Mouse (Mus musculus) left cerebral cortex, postnatal 25 days (tissue): ENCODE measurements around the gene Noct. TPM values are rescaled to one million over a fixed set of nuclear protein-coding genes. Genes with fewer than 3 reads are reported as not detected.
A peak's percentile ranks its signal among the peaks of the same experiment; 100 is the strongest.
"Not testable (repeated sequence)": the region's sequence is repeated elsewhere in the genome, so short reads cannot be mapped to it uniquely, and the experiment has no call there.

Experiments used
- DNase-seq, 2 experiments: peaks; one replicate each; pipeline ENCODE4 v3.0.0; 2022; ENCODE audit warnings: low spot score in 2 of 2, mixed read lengths in 1 of 2
- intact Hi-C: fragments of 180-260 bp; cut with DNase I; formaldehyde crosslinking; loops from one replicate; pipeline ENCODE4 v1.15.1; 2025
- total RNA-seq, 2 experiments: library from RNA; stranded (reverse); gene quantifications; 2 replicates each; pipeline ENCODE4 v1.2.3; 2021

The Noct gene
- total RNA-seq, 2 experiments from 2014 or later, result 52.3 to 57.2 TPM

DNA sequence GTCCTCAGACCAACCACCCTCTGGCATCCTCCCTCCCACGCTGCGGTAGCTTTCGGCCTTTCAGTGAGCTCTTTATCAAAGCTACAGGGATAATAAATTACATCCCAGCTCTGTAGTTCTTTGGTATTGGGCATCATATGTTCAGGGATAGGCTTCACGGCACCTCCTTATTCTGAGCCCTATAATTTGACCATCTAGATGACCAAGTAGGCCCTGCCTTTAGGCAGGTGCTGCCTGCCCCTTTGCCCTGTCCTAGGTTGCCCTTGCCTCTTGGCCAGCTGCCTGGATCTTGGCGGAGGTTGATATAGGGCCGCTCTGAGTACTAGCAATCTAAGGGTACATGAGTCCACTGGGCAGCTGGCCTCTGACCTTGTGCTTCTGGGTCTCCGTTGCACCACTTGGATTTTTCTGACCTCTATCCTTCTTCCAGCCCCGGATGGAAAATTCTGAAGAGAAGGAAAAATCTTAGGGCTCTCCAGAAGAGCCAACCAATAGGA is 21.7 kb upstream of the Noct start:
- no peak for DNase-seq
- intact Hi-C loops, result no loop called here

DNA sequence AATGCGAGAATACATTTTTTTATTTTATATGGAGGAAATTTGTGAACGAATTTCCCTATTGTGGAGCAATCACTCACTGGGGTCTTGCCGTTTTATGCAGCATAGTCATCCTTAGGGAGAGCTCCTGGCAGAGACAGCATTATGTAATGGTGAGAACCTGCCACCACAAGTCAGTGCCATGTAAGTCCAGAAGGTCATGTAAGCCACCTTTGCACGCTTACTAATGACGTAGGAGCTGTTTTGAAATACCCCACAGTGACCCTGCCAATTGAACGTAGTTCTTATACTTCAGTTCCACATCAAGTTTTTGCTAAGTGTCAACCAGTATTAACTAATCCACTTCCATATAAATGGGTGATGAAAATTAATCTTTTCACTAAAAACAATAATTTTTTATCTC is 20.3 kb upstream of the Noct start:
- intact Hi-C loops, result no loop called here

DNA sequence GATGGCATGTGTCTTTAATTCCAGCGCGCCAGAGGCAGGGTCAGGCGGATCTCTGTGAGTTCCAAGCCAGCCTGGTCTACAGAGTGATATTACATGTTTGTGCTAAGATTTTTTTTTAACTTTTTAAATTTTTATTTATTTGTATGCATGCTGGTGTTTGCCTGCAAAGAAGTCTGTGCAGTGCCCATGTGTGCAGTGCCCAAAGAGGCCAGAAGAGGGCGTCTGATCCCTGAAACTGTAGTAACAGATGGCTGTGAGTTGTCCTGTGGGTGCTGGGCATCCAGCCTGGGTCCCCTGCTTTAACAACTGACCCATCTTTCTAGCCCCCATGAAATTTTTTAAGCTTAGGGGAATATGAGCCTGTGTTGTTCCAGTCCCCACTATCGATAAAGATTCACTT is 19.8 kb upstream of the Noct start:
- no peak for DNase-seq
- intact Hi-C loops, result no loop called here

More for the DNA sequence above, 20.3 kb upstream of the Noct start:
- DNase-seq, result no peak

DNA sequence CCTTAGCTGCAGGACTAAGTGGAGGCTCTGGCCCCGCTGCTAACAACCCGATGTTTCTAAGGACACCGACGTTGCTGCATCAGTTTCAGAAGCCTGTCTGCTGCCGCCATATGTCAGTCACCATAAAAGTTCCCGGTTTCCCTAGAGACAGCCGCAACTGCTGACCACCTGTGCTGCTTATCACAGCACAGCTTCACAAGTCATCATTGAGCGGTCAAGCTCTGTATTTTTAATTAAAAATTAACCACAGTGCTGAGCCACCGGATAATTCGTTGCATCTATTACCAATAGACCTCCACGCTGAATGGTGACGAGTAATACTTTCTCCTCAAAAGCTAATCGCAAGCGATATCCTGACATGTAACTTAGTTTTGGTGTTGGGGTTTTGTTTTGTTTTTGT is 19.4 kb upstream of the Noct start:
- DNase-seq, result no peak

DNA sequence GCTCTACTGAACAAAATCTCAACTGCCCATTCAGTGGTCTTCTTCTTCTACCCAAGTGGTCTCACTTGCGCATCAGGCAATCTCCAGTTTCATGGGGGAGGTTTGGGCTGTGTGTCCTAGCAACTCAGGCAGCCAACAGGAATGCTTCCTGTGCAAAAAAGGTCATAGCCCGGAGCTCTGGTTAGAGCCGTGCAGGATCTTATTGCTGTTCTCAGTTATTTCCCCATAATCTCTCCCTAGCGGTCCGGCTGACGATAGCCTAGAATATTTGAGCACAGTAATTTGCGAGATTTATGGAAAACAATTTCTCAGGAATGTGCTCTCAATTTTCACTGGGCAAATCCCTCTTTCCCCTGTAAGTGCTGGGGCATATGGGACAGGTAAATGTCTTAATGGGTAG is 17.7 kb upstream of the Noct start:
- no peak for DNase-seq
- intact Hi-C loops, result no loop called here

More for the DNA sequence above, 19.4 kb upstream of the Noct start:
- intact Hi-C loops, result no loop called here

DNA sequence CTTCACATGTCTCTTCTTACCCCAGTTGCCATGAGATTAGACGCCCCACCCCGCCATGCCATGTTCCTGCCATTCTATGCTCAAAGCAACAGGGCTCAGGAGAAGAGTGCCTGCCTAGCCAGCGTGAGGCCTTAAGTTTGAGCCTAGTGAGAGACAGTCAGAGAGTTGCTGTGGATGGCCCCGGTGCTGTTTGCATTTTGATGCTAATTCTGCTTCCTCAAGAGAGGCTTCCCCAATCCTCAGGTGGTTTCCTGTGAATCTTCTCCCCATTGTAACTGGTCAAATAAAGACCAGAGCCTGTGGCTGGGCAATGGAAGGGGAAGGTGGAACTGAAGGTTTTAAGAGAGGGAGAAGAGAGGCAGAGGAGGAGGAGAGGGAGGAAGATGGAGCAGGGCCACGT is 15.6 kb upstream of the Noct start:
- intact Hi-C loops, result no loop called here
- DNase-seq, result no peak

DNA sequence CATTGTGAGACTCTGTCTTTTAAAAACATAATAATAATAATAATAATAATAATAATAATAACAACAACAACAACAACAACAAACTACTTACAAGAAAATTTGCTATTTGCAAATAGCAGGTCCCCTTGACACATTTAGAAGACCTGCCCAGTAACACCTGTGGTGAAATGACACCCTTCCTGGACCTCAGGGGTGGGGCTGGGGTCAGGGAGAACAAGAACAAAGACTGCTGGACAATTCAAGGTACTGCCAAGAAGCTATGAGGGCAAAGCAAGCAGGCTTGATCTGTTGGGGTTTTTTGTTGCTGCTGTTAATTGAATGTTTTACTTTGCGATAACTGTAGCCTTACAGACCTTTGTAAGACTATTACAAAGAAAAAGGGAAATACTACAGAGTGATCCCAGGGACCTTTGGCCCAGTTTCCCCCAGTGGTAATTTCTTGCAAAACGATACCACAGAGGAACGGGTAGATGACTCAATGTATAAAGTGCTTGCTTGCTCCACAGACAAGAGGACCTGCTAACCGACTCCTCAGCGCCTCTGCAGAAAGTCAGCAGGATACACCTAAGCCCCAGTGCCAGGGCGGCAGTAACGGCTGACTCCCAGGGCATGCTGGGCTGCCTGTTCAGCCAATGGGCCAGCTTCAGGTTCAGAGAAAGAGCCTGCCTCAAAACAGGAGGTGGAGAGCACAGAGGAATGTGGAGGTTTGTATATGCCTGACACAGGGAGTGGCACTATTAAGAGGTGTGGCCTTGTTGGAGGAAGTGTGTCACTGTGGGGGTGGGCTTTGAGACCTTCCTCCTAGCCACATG is 14.5 kb upstream of the Noct start:
- intact Hi-C loops, result no loop called here
- no peak for DNase-seq

DNA sequence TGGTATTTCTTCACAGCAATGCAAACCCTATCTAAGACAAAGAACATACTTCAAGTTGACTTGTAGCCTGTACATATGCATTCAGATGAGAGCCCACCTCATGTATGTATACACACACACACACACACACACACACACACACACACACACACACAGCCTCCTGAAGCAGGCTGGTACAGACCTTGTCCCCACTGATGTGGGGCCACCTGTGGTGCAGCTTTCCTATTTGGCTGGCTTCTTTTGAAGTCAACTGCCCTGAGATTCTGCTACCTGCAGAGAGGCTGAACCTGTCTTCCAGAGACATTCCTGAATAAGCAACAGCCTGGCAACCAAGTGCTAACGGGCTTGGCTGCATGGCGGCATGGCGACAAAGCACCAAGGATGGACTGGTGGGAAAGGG is 13.8 kb upstream of the Noct start:
- no peak for DNase-seq
- intact Hi-C loops, result no loop called here

DNA sequence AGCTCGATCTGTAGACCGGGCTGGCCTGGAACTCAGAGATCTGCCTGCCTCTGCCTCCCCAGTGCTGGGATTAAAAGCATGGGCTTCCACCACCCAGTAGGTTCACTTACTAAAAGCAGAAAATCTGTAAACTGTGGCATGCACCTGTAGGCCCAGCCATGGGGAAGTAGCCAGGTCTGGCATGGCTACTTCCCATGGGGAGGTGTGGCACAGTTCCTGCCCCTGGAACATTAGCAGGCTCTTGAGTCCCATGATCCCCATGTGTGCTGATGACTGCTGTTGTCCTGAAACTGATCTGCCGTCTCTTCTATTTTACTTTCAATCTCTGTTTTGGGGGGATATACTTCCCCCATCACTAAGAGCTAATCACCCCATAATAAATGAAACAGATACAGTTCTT is 11.1 kb upstream of the Noct start:
- intact Hi-C loops, result no loop called here
- no peak for DNase-seq

DNA sequence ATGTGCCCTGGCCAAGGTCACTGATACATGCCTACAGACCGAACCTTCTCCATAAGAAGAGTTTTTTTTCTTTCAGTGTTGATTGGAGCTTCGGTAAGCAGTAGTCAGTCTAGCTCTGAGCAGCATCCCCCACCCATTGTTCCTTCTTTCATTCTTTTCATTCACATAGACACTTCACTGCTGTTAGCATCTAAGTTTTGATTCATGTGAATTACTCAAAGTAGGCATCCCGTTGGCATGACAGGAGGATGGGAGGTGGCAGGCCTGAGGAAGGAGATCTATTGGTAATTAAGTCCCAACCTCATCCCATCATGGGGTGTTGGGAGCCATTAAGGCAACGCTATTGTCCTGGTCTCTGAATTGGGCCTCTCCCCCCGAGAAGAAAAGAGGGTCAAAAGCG is 8.6 kb upstream of the Noct start:
- intact Hi-C loops, result no loop called here
- no peak for DNase-seq

DNA sequence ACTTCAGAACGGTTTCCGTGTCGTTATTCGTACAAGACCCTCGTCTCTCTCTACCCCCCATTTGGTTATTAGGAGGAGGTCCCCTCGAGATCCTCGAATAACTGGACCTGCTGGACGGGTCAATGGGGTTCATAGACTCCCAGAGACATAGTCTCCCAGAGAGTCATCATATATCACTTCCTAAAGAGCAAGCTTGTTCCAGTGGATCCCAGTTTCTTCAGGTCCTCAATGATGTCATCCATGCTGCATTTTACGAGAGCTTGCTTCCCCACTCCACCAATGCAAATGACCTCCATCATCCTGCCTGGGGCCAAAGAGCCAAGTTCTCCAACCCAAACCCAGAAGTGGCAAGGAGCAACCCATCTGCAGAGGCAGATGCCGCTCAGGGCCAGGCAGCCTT is 7.9 kb upstream of the Noct start:
- intact Hi-C loops, result not testable (repeated sequence)

DNA sequence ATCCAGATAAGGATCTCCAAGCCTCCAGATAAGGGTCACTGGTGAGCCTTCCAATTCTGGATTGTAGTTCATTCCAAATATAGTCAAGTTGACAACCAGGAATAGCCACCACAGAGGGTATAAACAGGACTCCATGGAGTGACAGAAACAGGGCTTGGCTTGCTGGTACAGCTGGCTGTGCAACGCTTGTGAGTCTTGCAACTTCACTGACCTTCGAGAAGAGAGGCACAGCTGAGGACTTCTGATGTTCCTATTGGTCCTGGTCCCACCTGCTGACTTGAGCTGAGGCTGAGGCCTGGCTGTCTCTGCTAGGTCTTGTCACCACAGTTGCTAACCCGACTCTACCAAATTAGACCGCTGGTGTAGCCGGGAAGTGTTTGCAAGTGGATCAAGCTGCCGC is 5.9 kb upstream of the Noct start:
- intact Hi-C loops, result not testable (repeated sequence)

More for the DNA sequence above, 7.9 kb upstream of the Noct start:
- not testable (repeated sequence) for DNase-seq

DNA sequence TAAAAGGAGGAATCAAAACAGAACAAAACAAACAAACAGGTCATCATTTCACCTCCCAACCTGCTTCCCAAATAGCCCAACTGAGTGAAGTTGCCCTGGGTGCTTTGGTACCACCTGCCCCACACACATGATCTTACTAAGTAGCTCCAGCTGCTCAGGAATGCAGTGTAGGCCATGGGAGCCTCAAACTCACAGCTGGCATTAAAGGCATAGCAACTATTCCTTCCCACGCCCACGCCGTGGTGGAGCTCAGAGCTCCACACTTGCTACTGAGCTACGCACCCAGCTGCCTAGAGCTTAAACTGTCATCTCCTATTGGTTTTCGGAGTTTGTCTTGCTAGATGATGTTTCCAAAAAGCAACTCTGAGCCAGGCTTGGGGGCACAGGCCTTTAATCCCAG is 5.0 kb upstream of the Noct start:
- intact Hi-C loops, result no loop called here
- DNase-seq, result no peak

More for the DNA sequence above, 5.9 kb upstream of the Noct start:
- DNase-seq, result not testable (repeated sequence)

DNA sequence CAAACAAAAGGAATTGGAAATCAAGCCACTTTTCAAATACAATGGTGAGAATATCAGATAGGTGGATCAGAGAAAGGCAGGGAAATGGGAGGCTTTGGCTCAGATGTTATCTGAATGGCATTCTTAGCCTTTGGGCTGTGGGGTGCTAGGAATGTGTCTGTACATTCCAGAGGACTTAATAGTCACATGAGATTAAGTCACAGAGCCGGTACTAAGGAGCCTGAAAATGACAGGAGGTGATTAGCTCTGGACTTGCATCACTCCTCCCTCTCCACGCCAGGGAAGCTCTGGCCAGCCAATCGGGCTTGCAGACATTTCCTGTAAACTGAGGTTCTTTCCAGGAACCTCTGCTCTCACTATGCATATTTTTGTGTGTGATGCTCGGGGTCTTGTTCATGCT is 3.4 kb upstream of the Noct start:
- intact Hi-C loops, result no loop called here
- no peak for DNase-seq

DNA sequence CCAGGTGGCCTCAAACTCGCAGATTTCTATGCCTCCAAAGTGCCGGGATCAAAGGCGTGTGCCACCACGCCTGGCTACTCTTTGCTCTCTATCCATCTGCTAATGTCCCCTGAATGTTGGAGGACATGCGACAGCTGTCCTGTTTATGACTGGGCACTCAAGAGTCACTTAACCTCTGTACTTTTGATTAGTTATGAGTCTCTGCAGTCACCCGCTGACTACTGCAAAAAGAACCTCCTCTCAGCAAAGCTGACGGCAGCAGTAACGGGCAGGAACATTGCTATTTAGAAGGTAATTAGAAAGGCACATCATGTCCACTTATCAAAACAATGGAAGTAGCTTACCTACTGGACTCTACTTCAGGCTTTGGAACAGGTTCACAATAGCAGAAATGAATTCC is 2.4 kb upstream of the Noct start:
- no peak for DNase-seq
- intact Hi-C loops, result no loop called here

DNA sequence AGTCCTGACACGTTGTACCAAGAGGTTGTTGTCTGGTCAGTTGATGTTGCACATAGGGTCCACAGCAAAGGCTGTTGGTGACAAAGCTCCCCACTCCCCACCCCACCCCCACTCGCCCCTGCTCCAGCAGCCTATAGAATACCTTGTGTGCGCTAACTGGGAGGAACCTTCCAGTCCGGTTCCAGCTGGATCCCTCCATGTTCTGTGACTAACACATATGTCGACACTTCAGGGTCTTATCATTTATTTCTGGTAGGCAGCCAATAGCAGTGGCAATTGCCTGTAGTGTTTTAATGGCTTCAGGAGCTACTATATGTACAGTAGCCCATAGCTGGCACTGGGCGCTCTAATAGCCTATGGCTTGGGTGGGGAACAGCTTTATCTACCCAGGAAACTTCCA is 1.9 kb upstream of the Noct start:
- intact Hi-C loops, result no loop called here
- DNase-seq, result no peak

DNA sequence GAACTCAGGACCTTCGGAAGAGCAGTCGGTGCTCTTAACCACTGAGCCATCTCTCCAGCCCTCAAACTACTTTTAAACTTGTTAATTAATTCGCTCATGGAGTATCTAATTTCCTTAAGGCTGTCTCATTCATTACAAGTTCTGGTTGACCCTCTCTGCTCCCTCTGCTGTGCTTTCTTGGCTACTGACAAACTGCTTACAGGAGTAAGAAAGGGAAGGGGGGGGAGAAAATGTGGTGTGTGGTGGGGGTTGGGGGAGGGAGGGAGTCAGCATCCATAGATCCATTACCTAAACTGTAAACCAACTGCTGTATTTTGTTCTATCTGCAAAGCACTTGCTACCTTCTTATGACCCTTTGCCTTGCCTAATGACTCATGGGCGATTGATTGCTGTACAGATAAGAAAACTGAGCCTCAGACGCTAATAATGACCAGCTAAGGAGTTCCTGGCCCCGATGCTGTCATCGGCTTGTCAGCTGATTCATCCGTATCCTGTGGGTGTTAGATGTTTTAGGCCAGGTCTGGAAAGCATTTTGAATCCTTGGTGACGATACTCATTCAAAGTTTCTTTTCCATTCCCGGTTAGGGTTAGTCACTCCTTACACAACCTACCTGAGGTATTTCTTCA is 1.3 kb upstream of the Noct start:
- DNase-seq, result no peak
- intact Hi-C loops, result no loop called here

DNA sequence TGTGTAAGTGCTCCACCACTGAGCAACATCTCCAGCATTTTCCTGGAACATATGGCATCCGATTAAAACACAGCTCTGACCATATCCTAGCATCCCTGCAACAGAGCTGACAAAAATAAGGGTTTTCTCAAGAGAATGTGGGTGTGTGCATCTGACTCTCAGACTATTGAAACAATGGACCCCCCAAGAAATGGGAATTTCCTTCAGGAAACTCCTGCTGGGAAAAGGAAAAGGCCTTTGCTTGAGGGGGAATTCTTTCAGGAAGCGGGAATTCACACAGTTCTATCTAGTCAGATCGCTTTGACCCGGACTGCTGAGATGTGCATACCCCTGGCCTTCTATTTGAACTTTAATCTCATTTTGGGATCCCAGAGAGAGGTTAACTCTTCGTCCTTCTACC is 691 bp upstream of the Noct start:
- peak in 1 of 2 experiments; percentile 28 for DNase-seq
- intact Hi-C loops, result no loop called here

DNA sequence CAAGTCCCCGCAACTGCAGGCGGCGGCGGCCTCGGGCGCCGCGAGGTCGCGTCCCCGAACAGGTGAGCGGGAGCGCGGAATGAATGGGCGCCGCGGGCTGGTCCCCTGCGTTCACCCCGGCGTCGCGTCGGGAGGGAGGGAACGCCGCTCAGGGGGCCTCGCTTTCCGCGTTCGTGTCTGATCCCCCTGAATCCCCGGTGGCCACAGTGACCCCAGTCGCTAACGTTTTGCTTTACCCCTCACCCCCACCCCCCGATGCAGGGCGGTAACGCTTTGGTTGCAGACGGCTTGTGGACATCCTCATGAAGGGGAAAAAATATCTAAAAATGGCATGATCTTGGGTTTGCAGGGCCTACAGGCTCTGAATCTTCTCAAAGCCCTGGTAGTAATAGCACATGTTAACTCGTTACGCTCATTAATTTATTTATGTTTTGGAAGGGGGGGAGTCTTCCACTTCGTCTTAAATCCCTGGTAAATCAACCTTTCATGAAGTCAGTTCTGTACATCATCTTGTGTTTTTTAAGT is 1.0 kb downstream of the Noct start:
- DNase-seq, result peak in 1 of 2 experiments; percentile 40
- intact Hi-C loops, result loop anchor here (2.0 kb wide), 1 partner anchor 52 kb away; no protein-coding TSS in a partner anchor

DNA sequence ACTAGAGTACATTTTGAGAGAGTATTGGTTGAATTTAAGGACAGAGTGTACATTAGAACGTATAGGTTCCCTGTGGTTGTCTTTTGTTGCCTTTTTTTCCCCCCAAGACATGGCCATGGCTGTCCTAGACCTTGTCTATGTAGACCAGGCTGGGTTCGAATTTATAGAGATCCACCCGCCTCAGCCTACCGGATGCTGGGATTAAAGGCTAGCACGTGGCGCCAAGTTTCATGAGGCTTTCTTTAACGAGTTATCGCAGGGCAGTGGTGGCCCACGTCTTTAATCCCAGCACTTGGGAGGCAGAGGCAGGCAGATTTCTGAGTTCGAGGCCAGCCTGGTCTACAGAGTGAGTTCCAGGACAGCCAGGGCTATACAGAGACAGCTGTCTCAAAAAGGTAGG is 1.7 kb downstream of the Noct start:
- intact Hi-C loops, result loop anchor here (2.0 kb wide), 1 partner anchor 51 kb away; no protein-coding TSS in a partner anchor
- no peak for DNase-seq

DNA sequence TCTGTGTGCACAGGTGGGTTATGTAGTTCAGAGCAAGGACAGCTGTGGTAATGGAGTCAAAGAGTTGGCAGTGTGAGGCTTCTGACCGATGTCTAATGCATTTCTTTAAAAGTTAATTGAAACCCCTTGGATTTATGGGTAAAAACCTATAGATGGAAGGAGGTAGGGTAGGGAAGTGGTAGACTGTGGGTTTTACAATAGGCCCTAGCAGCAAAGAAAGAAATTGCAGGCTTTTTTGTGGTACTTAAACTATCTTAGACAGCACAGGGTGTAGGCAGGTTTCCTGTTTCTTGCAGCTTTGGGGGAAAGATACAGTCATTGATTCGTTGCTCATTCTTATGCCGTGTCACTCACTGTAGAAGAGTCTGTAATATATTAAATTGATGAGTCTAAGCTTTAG is 2.4 kb downstream of the Noct start:
- intact Hi-C loops, result no loop called here

More for the DNA sequence above, 2.4 kb downstream of the Noct start:
- no peak for DNase-seq
